Mouse (Mus musculus): ENCODE measurements around the gene Slc38a1. TPM values are rescaled to one million over a fixed set of nuclear protein-coding genes. Genes with fewer than 3 reads are reported as not detected.

The Slc38a1 gene
- polyA plus RNA-seq, 1 experiment from 2014 or later: 77.5 TPM

DNA sequence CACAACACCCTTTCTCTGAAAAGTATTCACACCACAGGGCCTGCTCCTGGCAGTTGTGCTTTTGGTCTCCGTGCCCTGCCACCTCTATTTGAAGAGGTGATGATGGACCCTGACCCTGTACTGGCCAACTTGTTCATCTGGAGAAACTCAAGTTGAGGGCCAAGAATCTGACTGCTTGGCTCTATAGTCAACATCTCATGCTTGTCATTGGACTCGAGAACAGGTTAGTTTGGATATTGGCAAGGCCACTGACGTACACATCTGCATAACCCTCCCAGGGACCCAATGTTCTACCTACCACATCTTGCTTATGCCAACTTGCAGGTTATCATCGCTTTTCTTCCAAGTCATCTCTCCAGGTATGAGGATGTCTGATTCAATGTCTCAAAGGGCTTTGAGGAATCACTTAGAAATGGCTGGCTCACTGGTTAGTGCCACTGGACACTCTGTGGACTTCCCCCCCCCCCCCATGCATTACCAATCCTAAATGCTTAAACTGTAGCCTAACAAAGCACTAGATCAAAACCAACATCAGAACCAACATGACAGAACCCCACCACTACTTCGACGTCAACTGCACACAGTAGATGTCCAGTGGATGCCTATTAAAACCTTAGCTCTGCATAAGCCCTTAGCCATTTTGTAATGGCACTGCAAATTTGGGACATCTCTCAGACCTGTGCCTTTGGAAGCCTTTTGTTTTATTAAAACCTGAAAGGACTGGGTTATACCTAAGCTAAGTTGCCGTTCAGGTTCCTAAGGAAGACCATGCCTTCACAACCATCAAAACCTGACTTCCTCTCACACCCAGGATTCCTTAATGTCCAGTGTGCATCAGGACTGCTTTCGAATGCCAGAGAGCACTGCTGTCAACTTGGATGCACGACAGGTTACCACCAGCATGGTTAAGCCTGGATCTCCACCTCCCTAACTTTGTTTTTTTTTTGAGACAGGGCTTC, 43.8 kb upstream of the Slc38a1 start:
- Histone ChIP-seq H3K9me3 (ENCODE audit: control insufficient read depth, low read depth, low read length) (no peaks in the 10 kb centered on the region), H3K36me3 (ENCODE audit: control insufficient read depth, insufficient read depth, low read length) (peaks cover 35% of the 10 kb centered on the region), H3K9ac (replicated peaks; ENCODE audit: low read depth, low read length) (no peak overlapping the region), H3K4me2 (replicated peaks; ENCODE audit: low read depth, low read length) (no peak overlapping the region), H3K27me3 (ENCODE audit: control insufficient read depth, insufficient read depth, low read length) (no peaks in the 10 kb centered on the region), H3K4me1 (ENCODE audit: control insufficient read depth, insufficient read depth, low read length) (peaks cover 3% of the 10 kb centered on the region; the same call in 1 of the 2 replicates), H3K4me3 (ENCODE audit: low read depth, low read length) (no peak overlapping the region), H3K27ac (ENCODE audit: low read length) (no peak overlapping the region)
- WGBS: 80% methylated on average over 9 of the region's 9 CpGs
- ATAC-seq (ENCODE audit: insufficient number of reproducible peaks, insufficient read depth, low FRiP score, low read depth): no peak

DNA sequence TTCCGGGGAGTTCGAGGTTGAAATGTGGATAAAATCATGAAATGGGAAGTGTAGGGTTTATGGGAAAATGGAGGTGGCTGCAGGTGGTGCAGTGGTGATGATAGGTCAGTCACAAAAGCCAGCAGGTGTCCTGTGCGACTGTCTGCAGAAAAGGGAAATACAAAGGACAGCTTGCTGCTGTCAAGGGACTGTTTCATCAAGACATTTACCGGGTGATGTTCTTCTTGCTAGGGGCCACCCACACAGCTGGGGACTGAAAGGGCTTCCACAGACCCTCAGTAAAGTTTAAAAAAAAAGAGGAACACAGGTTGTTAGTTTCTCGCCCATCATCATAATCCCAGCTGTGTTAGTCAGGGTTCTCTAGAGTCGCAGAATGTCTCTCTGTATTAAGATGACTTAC, 42.6 kb upstream of the Slc38a1 start:
- 57% methylated on average over 6 of the region's 6 CpGs for WGBS
- Histone ChIP-seq H3K9ac (replicated peaks; ENCODE audit: low read depth, low read length) (no peak overlapping the region), H3K27ac (ENCODE audit: low read length) (no peak overlapping the region), H3K4me1 (ENCODE audit: control insufficient read depth, insufficient read depth, low read length) (peaks cover 3% of the 10 kb centered on the region; the same call in 1 of the 2 replicates), H3K4me3 (ENCODE audit: low read depth, low read length) (no peak overlapping the region), H3K9me3 (ENCODE audit: control insufficient read depth, low read depth, low read length) (no peaks in the 10 kb centered on the region), H3K4me2 (replicated peaks; ENCODE audit: low read depth, low read length) (no peak overlapping the region), H3K27me3 (ENCODE audit: control insufficient read depth, insufficient read depth, low read length) (no peaks in the 10 kb centered on the region), H3K36me3 (ENCODE audit: control insufficient read depth, insufficient read depth, low read length) (peaks cover 23% of the 10 kb centered on the region)
- no peak for ATAC-seq (ENCODE audit: insufficient number of reproducible peaks, insufficient read depth, low FRiP score, low read depth)

DNA sequence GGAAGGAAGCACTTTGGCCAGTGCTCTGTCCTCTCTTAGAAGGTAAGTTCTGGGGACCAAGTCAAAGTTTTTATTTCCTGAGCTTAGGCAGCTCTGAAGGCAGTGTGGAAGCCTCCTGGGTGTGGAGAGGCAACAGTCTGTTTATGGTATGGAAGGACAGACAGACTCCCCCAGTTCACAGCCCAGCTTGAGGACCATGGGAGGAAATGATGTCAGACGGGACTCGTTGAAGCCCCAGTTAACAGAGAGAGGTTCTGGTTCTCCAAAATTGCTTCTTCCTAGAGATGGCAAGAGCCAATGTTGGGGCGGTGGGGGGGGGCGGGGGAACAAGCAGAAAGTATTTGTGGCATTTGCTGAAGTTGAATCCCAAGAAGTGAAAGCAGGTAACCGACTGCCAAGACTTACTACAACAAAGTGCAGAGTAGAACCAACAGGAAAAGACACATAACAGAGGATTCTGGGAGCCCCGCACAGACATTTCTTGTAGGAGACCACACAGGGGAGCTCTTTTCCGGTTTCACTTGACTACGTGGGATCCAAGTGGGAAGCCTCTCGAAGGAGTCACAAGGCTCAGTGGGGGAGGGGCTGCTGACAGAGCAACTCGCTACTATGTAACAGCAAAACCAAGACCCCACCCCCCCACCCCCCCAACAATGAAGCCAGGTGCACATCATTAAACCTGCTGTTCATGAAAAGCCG, 41.6 kb upstream of the Slc38a1 start:
- H3K27me3 ChIP-seq (ENCODE audit: control insufficient read depth, insufficient read depth, low read length): no peaks in the 10 kb centered on the region
- no peak overlapping the region for H3K4me3 ChIP-seq (ENCODE audit: low read depth, low read length)
- 42% methylated on average over 11 of the region's 11 CpGs for WGBS
- H3K4me1 ChIP-seq (ENCODE audit: control insufficient read depth, insufficient read depth, low read length): peaks cover 3% of the 10 kb centered on the region; the same call in 1 of the 2 replicates
- H3K27ac ChIP-seq (ENCODE audit: low read length): no peak overlapping the region
- ATAC-seq (ENCODE audit: insufficient number of reproducible peaks, insufficient read depth, low FRiP score, low read depth): no peak
- peaks cover 15% of the 10 kb centered on the region for H3K36me3 ChIP-seq (ENCODE audit: control insufficient read depth, insufficient read depth, low read length)
- no peak overlapping the region for H3K4me2 ChIP-seq (replicated peaks; ENCODE audit: low read depth, low read length)
- no peaks in the 10 kb centered on the region for H3K9me3 ChIP-seq (ENCODE audit: control insufficient read depth, low read depth, low read length)
- H3K9ac ChIP-seq (replicated peaks; ENCODE audit: low read depth, low read length): no peak overlapping the region

DNA sequence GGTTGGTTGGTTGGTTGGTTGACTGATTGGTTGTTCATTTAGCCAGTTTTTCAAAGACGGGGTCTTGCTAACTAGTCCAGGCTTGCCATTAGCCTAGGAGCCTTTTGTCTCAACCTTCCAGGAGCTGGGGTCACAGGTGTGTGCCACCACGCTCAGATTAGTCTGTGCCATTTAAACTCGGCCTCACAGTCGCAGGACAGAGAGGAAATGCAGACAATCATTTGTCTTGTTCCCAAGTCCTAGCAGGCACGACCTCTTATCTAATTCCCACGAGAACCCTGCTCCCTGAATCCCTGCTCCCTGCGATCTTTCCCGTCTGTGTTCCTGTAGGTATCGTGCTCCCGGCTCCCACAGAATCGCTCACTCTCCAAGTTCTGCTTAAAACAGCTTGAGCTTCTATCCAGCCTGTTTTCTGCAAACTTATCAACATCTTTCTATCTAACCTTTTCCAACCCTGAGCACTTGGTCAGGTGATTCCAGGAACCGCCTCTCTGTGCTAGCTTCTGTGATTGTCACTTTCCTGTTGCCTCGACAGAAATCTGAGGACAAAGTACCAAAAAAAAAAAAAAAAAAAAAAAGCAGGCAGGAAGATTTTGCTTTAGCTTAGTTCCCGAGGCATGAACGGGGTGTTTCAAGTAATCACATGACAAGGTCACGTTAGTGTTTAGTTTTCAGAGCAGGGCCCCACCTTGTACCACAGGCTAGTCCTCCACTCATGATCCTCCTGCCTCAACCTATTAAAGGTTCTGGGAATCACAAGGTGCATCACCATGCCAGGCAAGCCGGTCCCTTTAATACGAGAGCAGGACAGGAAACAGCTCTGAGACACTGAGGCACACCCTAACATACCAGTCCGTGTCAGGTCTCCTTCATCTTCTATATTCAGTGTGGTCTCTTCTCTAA, 36.4 kb upstream of the Slc38a1 start:
- H3K27ac ChIP-seq (ENCODE audit: low read length): no peak overlapping the region
- no peak overlapping the region for H3K9ac ChIP-seq (replicated peaks; ENCODE audit: low read depth, low read length)
- 0 out of 2 replicates have a peak, but pooled peaks have one; percentile 23 for ATAC-seq (ENCODE audit: insufficient number of reproducible peaks, insufficient read depth, low FRiP score, low read depth)
- no peak overlapping the region for H3K4me3 ChIP-seq (ENCODE audit: low read depth, low read length)
- 48% methylated on average over 19 of the region's 19 CpGs for WGBS
- H3K4me2 ChIP-seq (replicated peaks; ENCODE audit: low read depth, low read length): no peak overlapping the region
- no peaks in the 10 kb centered on the region for H3K36me3 ChIP-seq (ENCODE audit: control insufficient read depth, insufficient read depth, low read length)
- no peaks in the 10 kb centered on the region for H3K9me3 ChIP-seq (ENCODE audit: control insufficient read depth, low read depth, low read length)
- H3K4me1 ChIP-seq (ENCODE audit: control insufficient read depth, insufficient read depth, low read length): no peaks in the 10 kb centered on the region; the same call in 1 of the 2 replicates
- H3K27me3 ChIP-seq (ENCODE audit: control insufficient read depth, insufficient read depth, low read length): no peaks in the 10 kb centered on the region

DNA sequence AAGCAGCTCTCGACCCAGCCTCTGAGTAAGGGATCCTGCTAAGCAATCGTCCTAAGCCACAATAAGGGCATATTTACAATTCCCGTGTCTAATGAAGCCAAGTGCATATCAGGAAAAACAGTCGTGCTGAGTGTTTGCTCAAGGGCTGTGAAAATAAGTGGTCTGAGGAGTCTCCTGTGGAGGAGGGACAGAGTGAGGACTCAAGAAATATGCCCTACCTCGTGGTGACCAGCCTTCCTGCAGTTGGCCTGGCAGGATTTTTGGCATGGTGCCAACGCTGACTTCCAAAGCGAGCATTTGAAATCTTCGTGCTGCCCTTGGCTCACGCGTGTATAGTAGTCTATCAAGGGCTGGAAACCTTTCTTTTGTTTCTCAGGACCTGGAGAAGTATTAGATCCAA, 33.8 kb upstream of the Slc38a1 start:
- H3K9ac ChIP-seq (replicated peaks; ENCODE audit: low read depth, low read length): no peak overlapping the region
- H3K36me3 ChIP-seq (ENCODE audit: control insufficient read depth, insufficient read depth, low read length): no peaks in the 10 kb centered on the region
- H3K4me3 ChIP-seq (ENCODE audit: low read depth, low read length): no peak overlapping the region
- no peaks in the 10 kb centered on the region; the same call in 1 of the 2 replicates for H3K4me1 ChIP-seq (ENCODE audit: control insufficient read depth, insufficient read depth, low read length)
- peak; percentile 33; the same call in 1 of the 2 replicates for ATAC-seq (ENCODE audit: insufficient number of reproducible peaks, insufficient read depth, low FRiP score, low read depth)
- no peaks in the 10 kb centered on the region for H3K9me3 ChIP-seq (ENCODE audit: control insufficient read depth, low read depth, low read length)
- H3K27me3 ChIP-seq (ENCODE audit: control insufficient read depth, insufficient read depth, low read length): no peaks in the 10 kb centered on the region
- 36% methylated on average over 10 of the region's 10 CpGs for WGBS
- no peak overlapping the region for H3K27ac ChIP-seq (ENCODE audit: low read length)
- H3K4me2 ChIP-seq (replicated peaks; ENCODE audit: low read depth, low read length): no peak overlapping the region

DNA sequence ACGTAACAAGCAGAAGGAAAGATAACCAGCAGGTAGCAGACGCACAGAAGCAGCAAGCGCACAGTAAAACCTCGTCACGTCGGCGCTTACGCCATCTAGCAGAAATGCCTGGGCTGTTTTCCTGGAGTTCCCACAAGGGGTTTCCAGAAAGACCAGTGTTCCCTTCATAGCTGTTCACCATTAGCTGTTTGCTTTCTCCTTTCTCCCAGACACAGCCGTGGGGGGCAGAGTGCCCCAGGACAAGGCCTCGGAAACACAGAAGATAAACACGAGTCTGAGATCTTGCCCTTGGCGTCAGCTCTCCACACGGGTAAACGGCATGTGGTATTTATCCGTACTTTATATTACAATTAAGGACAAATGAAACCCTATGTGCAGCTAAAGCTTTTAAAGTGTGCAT, 33.0 kb upstream of the Slc38a1 start:
- Histone ChIP-seq H3K4me1 (ENCODE audit: control insufficient read depth, insufficient read depth, low read length) (no peaks in the 10 kb centered on the region; the same call in 1 of the 2 replicates), H3K9me3 (ENCODE audit: control insufficient read depth, low read depth, low read length) (no peaks in the 10 kb centered on the region), H3K27me3 (ENCODE audit: control insufficient read depth, insufficient read depth, low read length) (no peaks in the 10 kb centered on the region), H3K9ac (replicated peaks; ENCODE audit: low read depth, low read length) (no peak overlapping the region), H3K36me3 (ENCODE audit: control insufficient read depth, insufficient read depth, low read length) (no peaks in the 10 kb centered on the region), H3K4me3 (ENCODE audit: low read depth, low read length) (no peak overlapping the region), H3K4me2 (replicated peaks; ENCODE audit: low read depth, low read length) (no peak overlapping the region), H3K27ac (ENCODE audit: low read length) (no peak overlapping the region)
- WGBS: 60% methylated on average over 15 of the region's 15 CpGs
- no peak for ATAC-seq (ENCODE audit: insufficient number of reproducible peaks, insufficient read depth, low FRiP score, low read depth)

DNA sequence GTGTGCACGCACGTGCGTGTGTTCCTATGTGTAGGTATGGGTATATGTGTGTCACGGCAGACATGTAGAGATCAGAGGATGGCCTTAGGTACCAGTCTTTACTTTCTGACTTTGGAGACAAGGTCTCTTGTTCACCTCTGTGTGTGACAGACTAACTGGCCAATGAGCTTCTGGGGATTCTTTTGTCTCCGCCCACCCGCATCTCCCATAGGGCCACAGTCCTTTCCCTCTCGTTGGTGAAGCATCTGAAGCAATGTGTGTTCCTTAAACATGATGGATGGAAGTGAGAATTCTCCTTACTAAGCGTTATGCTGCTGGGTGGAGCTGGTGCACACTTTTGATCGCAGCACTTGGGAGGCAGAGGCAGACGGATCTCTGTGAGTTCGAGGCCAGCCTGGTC, 32.3 kb upstream of the Slc38a1 start:
- Histone ChIP-seq H3K4me2 (replicated peaks; ENCODE audit: low read depth, low read length) (no peak overlapping the region), H3K4me3 (ENCODE audit: low read depth, low read length) (no peak overlapping the region), H3K4me1 (ENCODE audit: control insufficient read depth, insufficient read depth, low read length) (no peaks in the 10 kb centered on the region; the same call in 1 of the 2 replicates), H3K36me3 (ENCODE audit: control insufficient read depth, insufficient read depth, low read length) (no peaks in the 10 kb centered on the region), H3K9ac (replicated peaks; ENCODE audit: low read depth, low read length) (no peak overlapping the region), H3K27ac (ENCODE audit: low read length) (no peak overlapping the region), H3K9me3 (ENCODE audit: control insufficient read depth, low read depth, low read length) (no peaks in the 10 kb centered on the region), H3K27me3 (ENCODE audit: control insufficient read depth, insufficient read depth, low read length) (no peaks in the 10 kb centered on the region)
- 80% methylated on average over 11 of the region's 11 CpGs for WGBS
- no peak for ATAC-seq (ENCODE audit: insufficient number of reproducible peaks, insufficient read depth, low FRiP score, low read depth)

DNA sequence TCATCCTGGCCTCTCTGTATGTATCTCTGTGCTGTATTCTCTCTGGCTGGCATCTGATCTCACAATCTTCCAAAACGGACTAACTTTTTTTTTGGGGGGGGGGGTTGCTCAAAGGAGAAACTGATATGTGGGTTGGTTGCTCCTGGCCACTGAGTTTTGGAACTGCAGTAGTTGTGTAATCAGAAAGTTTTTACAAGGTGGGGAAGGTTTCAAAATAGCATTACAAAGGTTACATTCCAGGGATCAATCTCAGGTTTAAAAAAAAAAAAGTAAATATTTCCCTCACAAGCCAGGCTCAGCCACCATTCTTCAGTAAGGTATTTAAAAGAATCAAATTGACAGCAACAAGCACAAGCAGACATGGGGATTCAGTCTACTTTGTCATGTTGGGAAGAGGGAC, 31.4 kb upstream of the Slc38a1 start:
- Histone ChIP-seq H3K27me3 (ENCODE audit: control insufficient read depth, insufficient read depth, low read length) (no peaks in the 10 kb centered on the region), H3K36me3 (ENCODE audit: control insufficient read depth, insufficient read depth, low read length) (no peaks in the 10 kb centered on the region), H3K4me2 (replicated peaks; ENCODE audit: low read depth, low read length) (no peak overlapping the region), H3K4me3 (ENCODE audit: low read depth, low read length) (no peak overlapping the region), H3K4me1 (ENCODE audit: control insufficient read depth, insufficient read depth, low read length) (no peaks in the 10 kb centered on the region; the same call in 1 of the 2 replicates), H3K27ac (ENCODE audit: low read length) (no peak overlapping the region), H3K9ac (replicated peaks; ENCODE audit: low read depth, low read length) (no peak overlapping the region), H3K9me3 (ENCODE audit: control insufficient read depth, low read depth, low read length) (no peaks in the 10 kb centered on the region)
- WGBS: 47% methylated on average over 1 of the region's 1 CpGs
- no peak for ATAC-seq (ENCODE audit: insufficient number of reproducible peaks, insufficient read depth, low FRiP score, low read depth)

All from stomach, embryonic 14.5 days (tissue).